Mouse (Mus musculus): Measurements from ENCODE around the gene Ifnk. TPM values are rescaled to one million over a fixed set of nuclear protein-coding genes. Genes with fewer than 3 reads are reported as not detected.
A peak's percentile ranks its signal among the peaks of the same experiment; 100 is the strongest.

The Ifnk gene
- polyA plus RNA-seq, 1 experiment from 2014 or later: not detected

DNA sequence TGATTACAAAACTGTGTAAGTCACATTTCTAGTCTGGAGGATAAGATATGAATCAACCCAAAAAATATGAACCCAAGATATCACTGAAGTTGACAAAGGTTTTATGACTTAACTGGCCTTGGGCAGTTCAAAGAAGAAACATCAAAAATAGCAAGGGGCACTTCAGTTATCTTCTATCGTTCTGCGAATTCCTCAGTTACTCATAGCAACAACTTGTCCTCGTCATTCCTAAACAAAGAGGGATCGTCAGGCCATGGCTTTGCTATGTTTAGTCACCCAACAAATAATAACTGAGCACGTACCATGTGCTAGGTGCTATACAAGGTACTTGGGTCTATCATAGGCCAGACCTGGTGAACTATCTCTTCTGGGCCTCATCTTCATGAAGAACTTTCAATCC is 5.3 kb upstream of the Ifnk start:
- Histone ChIP-seq H3K27ac (replicated peaks; ENCODE audit: low read depth, low read length) (no peak overlapping the region), H3K4me1 (ENCODE audit: control insufficient read depth, insufficient read depth, low read length) (peaks cover 12% of the 10 kb centered on the region; the same call in 1 of the 2 replicates), H3K4me2 (ENCODE audit: low read depth, low read length) (no peak overlapping the region), H3K27me3 (replicated peaks; ENCODE audit: control insufficient read depth, insufficient read depth, low read length) (no peaks in the 10 kb centered on the region), H3K9me3 (ENCODE audit: control insufficient read depth, low read length) (no peaks in the 10 kb centered on the region), H3K9ac (ENCODE audit: low read depth, low read length) (no peak overlapping the region), H3K36me3 (ENCODE audit: control insufficient read depth, insufficient read depth, low read length) (no peaks in the 10 kb centered on the region), H3K4me3 (ENCODE audit: low read depth, low read length) (no peak overlapping the region)
- DNase-seq (ENCODE audit: low spot score): no peak
- no peak for ATAC-seq (ENCODE audit: low read depth)
- WGBS: 93% methylated on average over 5 of the region's 5 CpGs

DNA sequence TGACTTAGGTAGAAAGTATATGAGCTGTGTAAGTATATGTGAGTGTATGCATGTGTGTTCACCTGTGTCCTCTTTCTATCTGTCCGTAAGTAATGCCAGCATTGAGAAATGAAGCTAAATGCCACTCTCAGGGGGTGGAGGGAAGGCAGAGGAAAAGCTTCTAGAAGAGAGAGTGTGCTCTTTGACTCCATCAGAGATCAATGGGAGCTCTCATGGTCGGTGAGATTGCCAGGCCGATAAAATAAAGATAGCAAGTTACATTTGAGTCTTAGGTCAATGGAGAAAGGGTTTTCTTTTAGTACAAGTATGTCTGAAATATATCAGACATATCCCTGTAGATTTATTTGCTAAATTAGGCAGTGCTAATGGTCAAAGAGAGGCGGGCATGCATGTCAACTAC is 3.5 kb upstream of the Ifnk start:
- no peak for ATAC-seq (ENCODE audit: low read depth)
- no peaks in the 10 kb centered on the region for H3K36me3 ChIP-seq (ENCODE audit: control insufficient read depth, insufficient read depth, low read length)

DNA sequence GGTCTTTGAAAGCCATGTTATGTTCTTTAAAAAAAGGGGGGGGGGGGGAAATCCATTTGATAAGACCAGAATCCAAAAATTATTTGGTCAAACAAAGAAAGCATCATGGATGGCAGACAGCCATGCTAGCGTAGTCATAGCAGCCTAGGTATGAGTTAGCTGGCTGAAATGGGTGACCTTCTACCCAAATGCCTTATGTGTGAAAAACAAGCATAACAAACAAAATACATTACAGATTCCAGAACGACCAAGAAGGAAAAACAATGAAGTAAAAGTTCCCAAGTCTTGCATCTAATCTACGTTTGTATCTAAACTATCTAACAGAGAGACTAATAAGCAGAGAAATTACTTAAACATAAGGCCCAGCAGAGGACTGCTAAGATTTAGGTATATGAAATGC is 1.1 kb upstream of the Ifnk start:
- ATAC-seq (ENCODE audit: low read depth): no peak
- Histone ChIP-seq H3K27ac (replicated peaks; ENCODE audit: low read depth, low read length) (no peak overlapping the region), H3K36me3 (ENCODE audit: control insufficient read depth, insufficient read depth, low read length) (no peaks in the 10 kb centered on the region), H3K9ac (ENCODE audit: low read depth, low read length) (no peak overlapping the region), H3K4me2 (ENCODE audit: low read depth, low read length) (no peak overlapping the region), H3K9me3 (ENCODE audit: control insufficient read depth, low read length) (no peaks in the 10 kb centered on the region), H3K4me3 (ENCODE audit: low read depth, low read length) (no peak overlapping the region), H3K27me3 (replicated peaks; ENCODE audit: control insufficient read depth, insufficient read depth, low read length) (no peaks in the 10 kb centered on the region; the same call in 1 of the 2 replicates), H3K4me1 (ENCODE audit: control insufficient read depth, insufficient read depth, low read length) (0 out of 2 replicates have a peak, but pooled peaks cover 3% of the 10 kb centered on the region)
- 82% methylated on average over 3 of the region's 3 CpGs for WGBS
- DNase-seq (ENCODE audit: low spot score): no peak

More for the DNA sequence above, 3.5 kb upstream of the Ifnk start:
- Histone ChIP-seq H3K4me3 (ENCODE audit: low read depth, low read length) (no peak overlapping the region), H3K9me3 (ENCODE audit: control insufficient read depth, low read length) (no peaks in the 10 kb centered on the region), H3K4me2 (ENCODE audit: low read depth, low read length) (no peak overlapping the region), H3K27me3 (replicated peaks; ENCODE audit: control insufficient read depth, insufficient read depth, low read length) (no peaks in the 10 kb centered on the region), H3K27ac (replicated peaks; ENCODE audit: low read depth, low read length) (no peak overlapping the region), H3K4me1 (ENCODE audit: control insufficient read depth, insufficient read depth, low read length) (peaks cover 10% of the 10 kb centered on the region; the same call in 1 of the 2 replicates), H3K9ac (ENCODE audit: low read depth, low read length) (no peak overlapping the region)
- 87% methylated on average over 4 of the region's 4 CpGs for WGBS
- DNase-seq (ENCODE audit: low spot score): no peak

DNA sequence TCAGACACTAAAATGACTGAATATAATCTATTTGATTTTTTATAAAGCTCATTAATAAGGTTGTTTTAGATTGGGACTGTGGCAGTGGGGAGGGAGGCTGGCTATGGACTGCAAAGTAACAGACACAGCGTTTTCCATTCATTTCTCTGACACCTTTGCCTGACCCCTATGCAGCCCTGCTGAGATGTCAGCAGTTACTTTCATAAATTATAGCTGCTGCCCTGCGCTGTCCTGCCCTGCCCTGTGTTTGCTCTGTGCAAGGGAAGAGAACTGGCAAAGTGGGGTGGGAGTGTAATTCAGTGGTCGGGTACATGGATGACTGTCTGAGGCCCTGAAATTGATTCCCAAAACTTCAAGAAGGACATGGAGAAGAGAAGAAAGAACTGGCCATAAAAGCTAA is 2.2 kb downstream of the Ifnk start:
- DNase-seq (ENCODE audit: low spot score) (no peak), ATAC-seq (ENCODE audit: low read depth) (no peak)
- H3K4me2 ChIP-seq (ENCODE audit: low read depth, low read length): no peak overlapping the region

DNA sequence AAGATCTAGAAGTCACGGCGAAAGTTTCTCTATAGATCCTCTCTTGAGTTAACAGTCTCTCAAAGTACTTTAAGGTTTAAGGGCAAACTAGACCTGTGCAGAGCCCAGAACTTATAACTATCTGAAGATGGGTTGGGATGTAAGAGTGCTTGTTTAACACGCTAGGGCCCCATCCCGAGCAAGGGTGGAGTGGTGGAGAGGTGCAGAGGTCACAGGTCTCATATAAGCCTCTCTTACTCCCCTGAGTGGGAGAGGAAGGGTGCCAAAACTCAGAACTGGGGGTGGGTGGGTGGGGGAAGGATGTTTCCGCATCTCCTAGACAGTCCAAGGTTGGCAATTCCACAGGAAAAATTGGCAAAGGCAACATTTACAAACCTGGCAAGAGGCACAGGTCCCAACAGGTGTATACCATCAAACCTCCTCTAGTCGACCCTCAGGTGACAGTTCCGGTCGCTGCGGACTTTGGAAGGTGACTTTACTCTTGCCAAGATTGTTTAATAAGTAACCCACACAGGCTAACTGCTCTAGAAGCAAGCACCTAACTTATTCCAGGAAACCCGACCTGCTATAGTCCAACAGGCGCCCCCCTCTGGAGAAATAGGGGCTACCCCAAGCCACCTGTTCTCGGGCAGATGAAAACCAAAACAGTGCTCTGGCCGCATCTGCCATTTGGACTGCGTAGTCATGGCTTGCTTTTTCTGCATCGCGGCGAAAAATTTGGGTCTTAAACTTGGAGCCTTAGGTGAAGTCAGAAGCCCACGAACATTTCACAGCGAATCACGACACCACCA is 3.5 kb downstream of the Ifnk start:
- 25% methylated on average over 20 of the region's 20 CpGs for WGBS

More for the DNA sequence above, 2.2 kb downstream of the Ifnk start:
- H3K4me3 ChIP-seq (ENCODE audit: low read depth, low read length): no peak overlapping the region
- no peaks in the 10 kb centered on the region for H3K36me3 ChIP-seq (ENCODE audit: control insufficient read depth, insufficient read depth, low read length)
- H3K27me3 ChIP-seq (replicated peaks; ENCODE audit: control insufficient read depth, insufficient read depth, low read length): no peaks in the 10 kb centered on the region; the same call in 1 of the 2 replicates
- no peak overlapping the region for H3K27ac ChIP-seq (replicated peaks; ENCODE audit: low read depth, low read length)
- H3K4me1 ChIP-seq (ENCODE audit: control insufficient read depth, insufficient read depth, low read length): 0 out of 2 replicates have a peak, but pooled peaks cover 3% of the 10 kb centered on the region
- no peaks in the 10 kb centered on the region for H3K9me3 ChIP-seq (ENCODE audit: control insufficient read depth, low read length)
- no peak overlapping the region for H3K9ac ChIP-seq (ENCODE audit: low read depth, low read length)
- 59% methylated on average over 3 of the region's 3 CpGs for WGBS

DNA sequence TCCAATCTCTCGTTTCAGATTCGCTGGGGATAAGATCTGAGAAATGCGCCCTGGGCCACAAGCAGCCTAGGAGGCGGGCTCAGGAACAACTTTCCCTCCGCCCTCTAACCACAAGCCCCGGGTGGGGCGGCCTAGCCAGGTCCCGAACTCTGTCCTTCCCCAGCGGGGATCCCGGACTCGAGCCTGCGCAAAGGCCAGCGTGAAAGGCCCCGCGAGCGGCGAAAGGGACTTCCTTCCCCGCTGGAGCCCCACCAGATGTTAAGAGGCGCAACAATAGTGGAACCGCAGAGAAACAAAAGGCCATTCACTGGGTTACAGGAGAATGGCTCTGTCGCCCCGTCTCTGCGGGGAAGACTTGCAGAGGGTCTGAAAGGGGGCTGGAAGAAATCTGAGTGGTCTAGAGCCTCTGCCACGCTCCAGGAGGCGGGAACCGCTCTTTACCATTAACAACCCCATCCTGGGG is 4.3 kb downstream of the Ifnk start:
- peak overlapping the region; percentile 92 for H3K4me2 ChIP-seq (ENCODE audit: low read depth, low read length)
- H3K9me3 ChIP-seq (ENCODE audit: control insufficient read depth, low read length): no peaks in the 10 kb centered on the region
- peak overlapping the region; percentile 75 for H3K9ac ChIP-seq (ENCODE audit: low read depth, low read length)
- 0% methylated on average over 26 of the region's 26 CpGs for WGBS
- ATAC-seq (ENCODE audit: low read depth): peak; percentile 81
- peak; percentile 83 for DNase-seq (ENCODE audit: low spot score)
- 0 out of 2 replicates have a peak, but pooled peaks cover 3% of the 10 kb centered on the region for H3K4me1 ChIP-seq (ENCODE audit: control insufficient read depth, insufficient read depth, low read length)
- H3K27ac ChIP-seq (replicated peaks; ENCODE audit: low read depth, low read length): peak overlapping the region; percentile 84
- H3K4me3 ChIP-seq (ENCODE audit: low read depth, low read length): peak overlapping the region; percentile 64
- H3K27me3 ChIP-seq (replicated peaks; ENCODE audit: control insufficient read depth, insufficient read depth, low read length): no peaks in the 10 kb centered on the region; the same call in 1 of the 2 replicates
- H3K36me3 ChIP-seq (ENCODE audit: control insufficient read depth, insufficient read depth, low read length): no peaks in the 10 kb centered on the region

More for the DNA sequence above, 3.5 kb downstream of the Ifnk start:
- H3K9me3 ChIP-seq (ENCODE audit: control insufficient read depth, low read length): no peaks in the 10 kb centered on the region
- DNase-seq (ENCODE audit: low spot score) (peak; percentile 62), ATAC-seq (ENCODE audit: low read depth) (no peak)
- no peaks in the 10 kb centered on the region for H3K36me3 ChIP-seq (ENCODE audit: control insufficient read depth, insufficient read depth, low read length)
- H3K9ac ChIP-seq (ENCODE audit: low read depth, low read length): peak overlapping the region; percentile 75
- peak overlapping the region; percentile 64 for H3K4me3 ChIP-seq (ENCODE audit: low read depth, low read length)
- H3K27me3 ChIP-seq (replicated peaks; ENCODE audit: control insufficient read depth, insufficient read depth, low read length): no peaks in the 10 kb centered on the region; the same call in 1 of the 2 replicates
- peak overlapping the region; percentile 92 for H3K4me2 ChIP-seq (ENCODE audit: low read depth, low read length)
- peak overlapping the region; percentile 84 for H3K27ac ChIP-seq (replicated peaks; ENCODE audit: low read depth, low read length)
- 0 out of 2 replicates have a peak, but pooled peaks cover 3% of the 10 kb centered on the region for H3K4me1 ChIP-seq (ENCODE audit: control insufficient read depth, insufficient read depth, low read length)

DNA sequence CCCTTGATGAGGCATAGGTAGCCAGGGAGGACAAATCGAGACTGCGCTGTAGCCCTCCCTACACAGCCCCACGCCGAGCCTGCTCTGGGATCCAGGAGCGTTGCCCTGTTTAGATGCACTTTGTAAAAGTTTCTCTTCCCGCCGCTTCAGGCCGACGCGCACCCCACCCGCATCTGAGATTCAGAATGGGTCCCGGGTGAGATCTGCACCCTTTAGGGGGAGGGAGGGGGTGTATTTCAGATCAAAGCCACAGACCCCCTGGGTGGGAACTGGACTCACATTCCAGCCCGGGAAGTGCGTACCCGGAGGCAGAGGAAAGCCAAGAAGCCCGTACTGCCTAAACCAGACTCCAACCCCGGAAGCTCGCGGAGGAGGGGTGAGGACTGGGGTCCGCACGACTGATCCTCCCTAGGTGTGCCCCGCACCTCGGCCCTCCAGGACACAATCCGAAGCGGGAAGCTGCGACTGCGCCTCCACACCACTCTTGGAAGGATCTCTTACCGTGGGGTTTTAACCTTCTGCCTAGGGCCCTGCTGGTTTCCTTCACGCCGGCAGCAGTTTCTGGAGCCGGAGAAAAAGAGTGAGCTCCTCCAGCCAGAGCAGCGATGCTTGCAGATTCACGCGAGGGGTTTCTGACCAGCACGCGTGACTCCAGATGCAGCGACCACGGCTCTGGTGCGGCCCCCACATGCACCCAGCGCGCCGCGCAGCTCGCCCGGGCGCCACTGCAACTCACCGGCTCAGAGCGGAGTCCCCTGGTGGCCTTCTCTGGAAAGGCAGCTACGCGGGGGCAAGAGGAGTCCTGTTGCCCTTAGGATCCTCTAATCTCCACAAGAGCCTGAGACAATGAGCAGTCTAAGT is 5.1 kb downstream of the Ifnk start, which contains the start of gene Mob3b:
Mob3b (minus strand) TSS at position 734 of the 861 bp plus-strand sequence.
- no peaks in the 10 kb centered on the region for H3K36me3 ChIP-seq (ENCODE audit: control insufficient read depth, insufficient read depth, low read length)
- 0 out of 2 replicates have a peak, but pooled peaks cover 3% of the 10 kb centered on the region for H3K4me1 ChIP-seq (ENCODE audit: control insufficient read depth, insufficient read depth, low read length)
- peak within 1 kb of the TSS; percentile 92 for H3K4me2 ChIP-seq (ENCODE audit: low read depth, low read length)
- H3K27me3 ChIP-seq (replicated peaks; ENCODE audit: control insufficient read depth, insufficient read depth, low read length): no peaks in the 10 kb centered on the region; the same call in 1 of the 2 replicates
- ATAC-seq (ENCODE audit: low read depth): peak; percentile 83
- DNase-seq (ENCODE audit: low spot score): peak; percentile 87
- peak within 1 kb of the TSS; percentile 75 for H3K9ac ChIP-seq (ENCODE audit: low read depth, low read length)
- peak within 1 kb of the TSS; percentile 64 for H3K4me3 ChIP-seq (ENCODE audit: low read depth, low read length)
- peak within 1 kb of the TSS; percentile 84 for H3K27ac ChIP-seq (replicated peaks; ENCODE audit: low read depth, low read length)
- under 1% methylated on average over 45 of the region's 50 CpGs for WGBS
- no peaks in the 10 kb centered on the region for H3K9me3 ChIP-seq (ENCODE audit: control insufficient read depth, low read length)

DNA sequence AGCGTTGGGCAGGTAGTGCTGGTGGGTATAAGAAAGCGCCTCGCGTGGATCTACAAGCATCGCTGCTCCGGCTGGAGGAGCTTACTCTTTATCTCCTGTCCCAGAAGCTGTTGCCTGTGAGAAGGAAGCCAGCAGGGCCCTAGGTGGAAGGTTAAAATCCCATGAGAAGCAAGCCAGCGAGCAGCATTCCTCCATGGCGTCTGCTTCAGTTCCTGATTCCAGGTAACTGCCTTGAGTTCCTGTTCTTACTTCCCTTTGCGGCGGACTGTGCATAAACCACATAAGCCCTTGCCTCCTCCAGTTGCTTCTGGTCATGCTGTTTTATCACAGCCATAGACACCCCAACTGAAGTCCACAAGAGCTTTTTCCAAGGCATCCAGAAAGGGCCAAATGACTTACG is 6.0 kb downstream of the Ifnk start:
- whole genome bisulfite sequencing: 70% methylated on average over 11 of the region's 11 CpGs
- no peaks in the 10 kb centered on the region for H3K36me3 ChIP-seq (ENCODE audit: control insufficient read depth, insufficient read depth, low read length)

More for the DNA sequence above, 6.0 kb downstream of the Ifnk start:
- DNase-seq (ENCODE audit: low spot score) (no peak), ATAC-seq (ENCODE audit: low read depth) (no peak)
- Histone ChIP-seq H3K4me1 (ENCODE audit: control insufficient read depth, insufficient read depth, low read length) (0 out of 2 replicates have a peak, but pooled peaks cover 3% of the 10 kb centered on the region), H3K27ac (replicated peaks; ENCODE audit: low read depth, low read length) (no peak overlapping the region), H3K4me3 (ENCODE audit: low read depth, low read length) (no peak overlapping the region), H3K4me2 (ENCODE audit: low read depth, low read length) (peak overlapping the region; percentile 92; the same call in 1 of the 2 replicates), H3K9me3 (ENCODE audit: control insufficient read depth, low read length) (no peaks in the 10 kb centered on the region), H3K27me3 (replicated peaks; ENCODE audit: control insufficient read depth, insufficient read depth, low read length) (no peaks in the 10 kb centered on the region; the same call in 1 of the 2 replicates), H3K9ac (ENCODE audit: low read depth, low read length) (no peak overlapping the region)

Measured in embryonic facial prominence, embryonic 14.5 days (tissue).